Mouse (Mus musculus): ENCODE data around the gene Man1c1. TPM values are rescaled to one million over a fixed set of nuclear protein-coding genes. Genes with fewer than 3 reads are reported as not detected.
A peak's percentile ranks its signal among the peaks of the same experiment; 100 is the strongest.

Gene Man1c1
- polyA plus RNA-seq, 1 experiment from 2014 or later: 1.5 TPM

DNA sequence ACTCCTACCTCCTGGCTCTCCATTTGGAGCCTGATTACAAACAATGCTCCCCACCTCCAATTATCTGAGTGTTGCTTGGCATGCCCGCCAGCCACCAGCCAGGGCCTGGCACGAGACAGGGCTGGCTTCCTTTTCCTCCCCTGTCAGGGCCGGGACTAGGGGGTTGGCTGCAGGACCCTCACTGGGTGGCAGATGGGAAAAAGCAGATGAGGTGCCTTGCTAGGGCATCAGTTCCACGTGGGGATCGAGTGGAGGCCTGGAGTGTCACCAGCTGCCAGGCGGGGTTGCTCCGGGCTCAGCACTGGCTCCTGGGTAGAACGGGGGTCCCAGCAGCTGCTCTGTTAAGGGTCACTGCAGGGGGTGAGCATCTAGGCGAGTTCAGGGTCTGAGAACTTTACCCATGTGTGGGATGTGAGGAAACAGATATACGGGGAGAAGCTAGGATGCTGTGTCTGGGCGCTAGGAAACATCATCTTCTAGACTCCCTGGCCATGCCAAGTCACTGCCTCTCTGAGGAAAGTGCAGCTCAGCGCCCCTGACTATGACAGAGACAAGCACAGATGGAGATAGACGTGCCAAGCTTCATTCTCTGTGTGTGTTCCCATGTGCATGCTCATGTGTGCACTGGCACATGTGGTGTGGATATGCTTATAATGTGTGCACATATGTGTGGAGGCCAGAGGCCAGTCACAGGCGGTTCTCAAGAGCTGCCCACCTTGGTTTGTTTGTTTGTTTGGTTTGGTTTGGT is 133.2 kb downstream of the Man1c1 start:
- H3K4me1 ChIP-seq (replicated peaks; ENCODE audit: control insufficient read depth, insufficient read depth): no peaks in the 10 kb centered on the region
- H3K4me2 ChIP-seq (replicated peaks; ENCODE audit: low read depth): no peak overlapping the region
- 79% methylated on average over 14 of the region's 14 CpGs for WGBS

DNA sequence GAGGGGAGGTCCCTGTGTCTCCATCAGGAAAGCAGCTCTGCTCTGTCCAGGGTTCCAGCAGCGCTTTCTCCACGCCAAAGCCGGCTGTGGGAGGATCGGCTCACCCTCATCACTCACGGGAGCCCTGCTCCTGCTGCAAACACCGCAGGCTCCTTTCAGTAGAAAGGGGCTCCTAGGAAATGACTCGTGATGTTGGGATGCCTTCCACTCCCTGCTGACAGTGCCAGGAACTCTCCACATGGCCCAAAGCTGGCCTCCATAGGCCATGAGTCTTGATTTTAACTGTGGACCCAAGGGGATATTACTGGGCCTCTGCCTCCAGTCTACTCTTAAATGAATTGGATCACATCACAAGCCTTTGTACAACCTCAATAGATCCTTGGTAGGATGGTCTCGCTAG is 134.3 kb downstream of the Man1c1 start:
- no peak for TF ChIP-seq EP300 (optimal IDR thresholded peaks at IDR 0.05)
- TF ChIP-seq CTCF (IDR thresholded peaks at IDR 0.05; ENCODE audit: low read depth): no peak
- WGBS: 71% methylated on average over 8 of the region's 8 CpGs

More for the DNA sequence above, 133.2 kb downstream of the Man1c1 start:
- H3K36me3 ChIP-seq (ENCODE audit: control insufficient read depth, insufficient read depth, low read length): no peaks in the 10 kb centered on the region
- H3K27ac ChIP-seq (replicated peaks): no peak overlapping the region
- H3K9ac ChIP-seq (ENCODE audit: low read length): no peak overlapping the region
- DNase-seq (ENCODE audit: low spot score) (no peak), ATAC-seq (ENCODE audit: low FRiP score, low TSS enrichment) (no peak)
- no peaks in the 10 kb centered on the region for H3K27me3 ChIP-seq (ENCODE audit: control insufficient read depth, insufficient read depth, low read length)
- TF ChIP-seq EP300 (optimal IDR thresholded peaks at IDR 0.05) (no peak), CTCF (IDR thresholded peaks at IDR 0.05; ENCODE audit: low read depth) (no peak)
- H3K9me3 ChIP-seq (ENCODE audit: control insufficient read depth, low read length): no peaks in the 10 kb centered on the region
- no peak overlapping the region for H3K4me3 ChIP-seq (ENCODE audit: low read depth, low read length)

DNA sequence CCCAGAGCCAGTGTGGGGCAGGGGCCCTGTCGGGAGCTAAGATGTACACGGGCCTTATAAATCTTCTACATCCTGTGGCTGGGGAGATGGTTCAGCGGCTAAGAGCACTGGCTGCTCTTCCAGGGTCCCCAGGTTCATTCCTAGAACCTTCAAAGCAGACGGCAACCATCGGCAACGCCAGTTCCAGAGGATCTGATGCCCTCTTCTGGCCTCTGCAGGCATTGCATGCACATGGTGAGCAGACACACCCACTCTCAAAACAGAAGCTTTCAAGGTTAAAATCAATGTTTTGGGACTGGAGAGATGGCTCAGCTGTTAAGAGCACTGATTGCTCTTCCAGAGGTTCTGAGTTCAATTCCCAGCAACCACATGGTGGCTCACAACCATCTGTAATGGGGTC is 134.9 kb downstream of the Man1c1 start:
- H3K27me3 ChIP-seq (ENCODE audit: control insufficient read depth, insufficient read depth, low read length): no peaks in the 10 kb centered on the region
- WGBS: 75% methylated on average over 6 of the region's 6 CpGs

More for the DNA sequence above, 134.3 kb downstream of the Man1c1 start:
- Histone ChIP-seq H3K4me2 (replicated peaks; ENCODE audit: low read depth) (no peak overlapping the region), H3K9me3 (ENCODE audit: control insufficient read depth, low read length) (no peaks in the 10 kb centered on the region), H3K4me3 (ENCODE audit: low read depth, low read length) (no peak overlapping the region), H3K27me3 (ENCODE audit: control insufficient read depth, insufficient read depth, low read length) (no peaks in the 10 kb centered on the region), H3K4me1 (replicated peaks; ENCODE audit: control insufficient read depth, insufficient read depth) (no peaks in the 10 kb centered on the region), H3K9ac (ENCODE audit: low read length) (no peak overlapping the region), H3K27ac (replicated peaks) (no peak overlapping the region), H3K36me3 (ENCODE audit: control insufficient read depth, insufficient read depth, low read length) (no peaks in the 10 kb centered on the region)
- ATAC-seq (ENCODE audit: low FRiP score, low TSS enrichment): no peak
- no peak for DNase-seq (ENCODE audit: low spot score)

DNA sequence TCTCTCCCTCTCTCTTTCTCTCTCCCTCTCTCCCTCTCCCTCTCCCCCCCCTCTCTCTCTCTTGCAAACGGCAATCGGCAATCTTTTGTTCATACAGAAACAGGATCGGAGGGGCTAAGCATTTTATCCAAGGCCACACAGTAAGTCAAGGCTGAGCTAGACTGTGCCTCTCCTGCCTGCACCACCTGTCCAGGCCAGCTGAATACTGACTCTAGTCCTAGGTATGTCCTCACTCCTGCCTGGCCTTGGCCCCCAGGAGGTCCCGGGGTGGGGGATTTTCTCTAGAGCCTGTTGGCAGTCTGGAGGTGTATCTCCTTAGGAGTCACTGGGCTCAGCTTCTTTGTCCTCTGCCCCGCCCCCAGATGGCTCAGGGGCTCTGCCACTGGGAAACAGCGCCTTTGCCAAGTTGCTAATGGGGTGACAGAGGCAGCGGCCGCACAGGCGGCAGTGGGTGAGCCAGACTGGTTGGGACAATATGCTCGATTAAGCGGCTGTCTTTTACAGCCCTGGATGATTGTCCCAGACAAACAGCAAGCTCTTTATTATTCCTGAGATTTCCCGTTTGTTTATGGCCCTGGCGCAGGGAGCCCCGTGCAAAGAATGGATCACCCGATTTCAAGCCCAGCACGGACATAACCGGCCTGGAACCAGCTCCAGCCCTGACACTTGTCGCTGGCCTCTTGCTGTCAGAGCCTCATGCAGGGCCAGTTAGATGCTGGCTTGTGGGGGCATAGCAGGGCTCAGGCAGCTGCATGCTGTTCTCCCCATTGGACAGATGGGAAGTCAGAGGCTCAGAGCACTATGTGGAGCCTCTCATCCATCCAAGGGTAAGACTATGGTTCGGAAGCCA is 136.5 kb downstream of the Man1c1 start:
- TF ChIP-seq CTCF (IDR thresholded peaks at IDR 0.05; ENCODE audit: low read depth) (no peak), EP300 (optimal IDR thresholded peaks at IDR 0.05) (no peak)
- Histone ChIP-seq H3K4me3 (ENCODE audit: low read depth, low read length) (no peak overlapping the region), H3K9ac (ENCODE audit: low read length) (no peak overlapping the region), H3K4me2 (replicated peaks; ENCODE audit: low read depth) (no peak overlapping the region), H3K36me3 (ENCODE audit: control insufficient read depth, insufficient read depth, low read length) (no peaks in the 10 kb centered on the region), H3K27ac (replicated peaks) (no peak overlapping the region), H3K4me1 (replicated peaks; ENCODE audit: control insufficient read depth, insufficient read depth) (no peaks in the 10 kb centered on the region), H3K9me3 (ENCODE audit: control insufficient read depth, low read length) (no peaks in the 10 kb centered on the region), H3K27me3 (ENCODE audit: control insufficient read depth, insufficient read depth, low read length) (no peaks in the 10 kb centered on the region)
- DNase-seq (ENCODE audit: low spot score) (no peak), ATAC-seq (ENCODE audit: low FRiP score, low TSS enrichment) (no peak)
- WGBS: 43% methylated on average over 19 of the region's 19 CpGs

More for the DNA sequence above, 134.9 kb downstream of the Man1c1 start:
- Histone ChIP-seq H3K27ac (replicated peaks) (no peak overlapping the region), H3K9me3 (ENCODE audit: control insufficient read depth, low read length) (no peaks in the 10 kb centered on the region), H3K9ac (ENCODE audit: low read length) (no peak overlapping the region), H3K4me1 (replicated peaks; ENCODE audit: control insufficient read depth, insufficient read depth) (no peaks in the 10 kb centered on the region), H3K36me3 (ENCODE audit: control insufficient read depth, insufficient read depth, low read length) (no peaks in the 10 kb centered on the region), H3K4me2 (replicated peaks; ENCODE audit: low read depth) (no peak overlapping the region), H3K4me3 (ENCODE audit: low read depth, low read length) (no peak overlapping the region)
- TF ChIP-seq CTCF (IDR thresholded peaks at IDR 0.05; ENCODE audit: low read depth) (peak; percentile 69), EP300 (optimal IDR thresholded peaks at IDR 0.05) (no peak)
- DNase-seq (ENCODE audit: low spot score): no peak
- ATAC-seq (ENCODE audit: low FRiP score, low TSS enrichment): no peak

DNA sequence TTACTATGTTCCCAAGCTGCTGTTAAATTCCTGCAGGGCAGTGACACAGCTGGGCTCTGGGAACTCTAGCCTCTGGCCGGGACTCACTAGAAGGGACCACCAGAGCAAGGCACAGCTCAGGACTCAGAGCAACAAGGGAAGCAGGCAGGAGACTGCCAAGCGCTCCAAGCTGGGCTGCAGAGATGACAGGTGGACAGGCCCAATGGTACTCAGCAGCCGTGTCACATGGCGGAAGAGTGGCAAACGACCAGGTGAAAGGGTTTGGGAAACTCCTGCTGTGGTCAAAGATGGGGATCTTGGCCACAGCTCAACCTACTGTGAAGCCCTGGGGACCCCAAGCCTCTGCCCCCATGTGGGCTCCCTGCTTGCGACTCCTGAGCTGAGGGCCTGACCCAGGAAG is 140.0 kb downstream of the Man1c1 start:
- WGBS: 81% methylated on average over 6 of the region's 6 CpGs
- H3K4me2 ChIP-seq (replicated peaks; ENCODE audit: low read depth): no peak overlapping the region
- H3K9me3 ChIP-seq (ENCODE audit: control insufficient read depth, low read length): no peaks in the 10 kb centered on the region
- no peak overlapping the region for H3K4me3 ChIP-seq (ENCODE audit: low read depth, low read length)
- H3K36me3 ChIP-seq (ENCODE audit: control insufficient read depth, insufficient read depth, low read length): no peaks in the 10 kb centered on the region
- ATAC-seq (ENCODE audit: low FRiP score, low TSS enrichment): no peak
- H3K27me3 ChIP-seq (ENCODE audit: control insufficient read depth, insufficient read depth, low read length): no peaks in the 10 kb centered on the region
- TF ChIP-seq CTCF (IDR thresholded peaks at IDR 0.05; ENCODE audit: low read depth) (no peak), EP300 (optimal IDR thresholded peaks at IDR 0.05) (no peak)
- DNase-seq (ENCODE audit: low spot score): no peak
- no peak overlapping the region for H3K9ac ChIP-seq (ENCODE audit: low read length)
- H3K27ac ChIP-seq (replicated peaks): no peak overlapping the region
- no peaks in the 10 kb centered on the region for H3K4me1 ChIP-seq (replicated peaks; ENCODE audit: control insufficient read depth, insufficient read depth)

DNA sequence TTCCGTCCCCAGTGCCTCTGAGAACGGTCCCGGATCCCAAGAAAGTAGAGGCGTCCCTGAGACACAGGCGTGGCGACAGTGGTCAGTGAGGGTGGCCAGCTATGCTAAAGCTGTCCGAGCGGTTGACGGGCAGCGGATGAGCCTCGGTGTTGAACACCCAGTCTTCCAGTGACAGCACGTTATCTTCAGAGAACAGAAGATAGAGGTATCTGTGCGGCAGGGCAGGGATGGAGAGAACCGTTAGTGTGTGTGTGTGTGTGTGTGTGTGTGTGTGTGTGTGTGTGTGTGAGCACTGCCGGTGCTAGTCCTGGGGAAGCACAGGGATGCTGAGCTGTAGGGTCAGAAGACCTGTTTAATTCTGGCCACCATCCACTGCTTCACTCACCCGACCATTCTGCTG is 140.5 kb downstream of the Man1c1 start:
- no peak for TF ChIP-seq EP300 (optimal IDR thresholded peaks at IDR 0.05)
- WGBS: 85% methylated on average over 16 of the region's 16 CpGs
- DNase-seq (ENCODE audit: low spot score): no peak
- no peaks in the 10 kb centered on the region for H3K36me3 ChIP-seq (ENCODE audit: control insufficient read depth, insufficient read depth, low read length)
- no peak overlapping the region for H3K4me3 ChIP-seq (ENCODE audit: low read depth, low read length)
- no peak overlapping the region for H3K27ac ChIP-seq (replicated peaks)
- no peaks in the 10 kb centered on the region for H3K9me3 ChIP-seq (ENCODE audit: control insufficient read depth, low read length)
- H3K27me3 ChIP-seq (ENCODE audit: control insufficient read depth, insufficient read depth, low read length): no peaks in the 10 kb centered on the region
- H3K4me2 ChIP-seq (replicated peaks; ENCODE audit: low read depth): no peak overlapping the region
- no peak for ATAC-seq (ENCODE audit: low FRiP score, low TSS enrichment)
- H3K4me1 ChIP-seq (replicated peaks; ENCODE audit: control insufficient read depth, insufficient read depth): no peaks in the 10 kb centered on the region
- no peak overlapping the region for H3K9ac ChIP-seq (ENCODE audit: low read length)
